Comparison of ENCODE assay signal across 9 mouse cellular contexts in the genomic region with DNA sequence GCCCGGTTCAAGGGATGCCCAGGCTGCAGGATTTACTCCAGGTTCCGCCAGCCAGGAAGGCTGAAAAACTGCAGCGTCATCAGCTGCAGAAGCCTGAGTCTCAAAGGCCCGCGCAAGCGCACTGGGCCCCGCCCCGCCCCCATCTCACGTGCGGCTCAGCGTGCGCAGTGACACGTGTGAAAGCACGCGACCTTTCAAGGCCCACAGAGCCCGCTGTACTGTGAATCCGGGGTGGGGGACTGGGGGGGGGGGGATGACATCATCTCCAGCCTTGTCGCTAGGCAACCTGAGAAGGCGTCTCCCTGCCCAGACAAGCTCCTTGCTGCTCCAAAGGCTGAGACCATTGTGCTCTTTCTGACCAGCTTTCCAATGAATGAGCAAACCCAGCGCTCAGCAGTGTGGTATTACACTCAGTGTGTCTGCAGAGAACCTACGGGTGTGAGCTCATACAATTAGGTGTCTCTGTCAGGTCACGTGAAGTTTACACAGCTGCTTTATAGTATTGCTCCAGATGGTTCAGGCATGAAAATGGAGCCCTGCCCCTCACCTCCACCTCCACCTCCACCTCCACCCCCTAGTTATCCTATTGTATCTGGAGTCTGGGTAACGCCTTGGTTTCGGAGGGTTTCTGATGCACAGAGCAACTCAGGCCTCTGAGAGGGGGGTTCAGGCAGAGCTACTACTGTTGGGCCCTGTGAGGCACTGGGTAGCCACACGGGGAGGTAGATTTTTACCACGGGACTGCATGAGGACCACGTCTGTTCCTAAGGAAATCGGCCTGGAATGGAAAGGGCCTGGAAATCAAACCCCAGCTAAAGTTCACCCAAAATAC. TPM values are rescaled to one million over a fixed set of nuclear protein-coding genes. Genes with fewer than 3 reads are reported as not detected.
A peak's percentile ranks its signal among the peaks of the same experiment; 100 is the strongest.
DNase-seq lines count a peak whose midpoint lies in the region; ATAC-seq and TF ChIP-seq lines count a peak whose summit lies in the region.
"Had no signal": no experiment of that assay in that cellular context is flagged by ENCODE, and none has a peak within 500 bp of the region (broad histone marks: within the 10 kb centered on the region; RNA-seq: fewer than 3 reads in every experiment).

No protein-coding gene starts in this region.

- 9% methylated on average over 27 of the region's 28 CpGs for WGBS in embryonic facial prominence, embryonic 15.5 days
- WGBS in heart, embryonic 10.5 days, result 12% methylated on average over 28 of the region's 28 CpGs
- WGBS in kidney, embryonic 14.5 days, result 8% methylated on average over 28 of the region's 28 CpGs
- 6% methylated on average over 27 of the region's 28 CpGs for WGBS in limb, embryonic 14.5 days
- 2% methylated on average over 28 of the region's 28 CpGs for WGBS in midbrain, embryonic 16.5 days

- H3K9me3 ChIP-seq in embryonic facial prominence, embryonic 15.5 days (replicated peaks), result no peaks in the 10 kb centered on the region
- H3K9me3 ChIP-seq in heart, embryonic 10.5 days, result no peaks in the 10 kb centered on the region
- H3K9me3 ChIP-seq in kidney, embryonic 14.5 days (ENCODE audit: control insufficient read depth, low read length), result no peaks in the 10 kb centered on the region
- no peaks in the 10 kb centered on the region for H3K9me3 ChIP-seq in limb, embryonic 14.5 days (ENCODE audit: control insufficient read depth, low read length)
- H3K9me3 ChIP-seq in midbrain, embryonic 16.5 days (replicated peaks; ENCODE audit: control insufficient read depth, low read length, poor library complexity, severe bottlenecking), result no peaks in the 10 kb centered on the region

- no peak overlapping the region for H3K9ac ChIP-seq in embryonic facial prominence, embryonic 15.5 days
- no peak overlapping the region for H3K9ac ChIP-seq in kidney, embryonic 14.5 days (ENCODE audit: low read depth, low read length)
- no peak overlapping the region for H3K9ac ChIP-seq in limb, embryonic 14.5 days (ENCODE audit: low read depth, low read length, severe bottlenecking)
- peak overlapping the region; percentile 52 for H3K9ac ChIP-seq in midbrain, embryonic 16.5 days (ENCODE audit: low read depth, low read length)

- TF ChIP-seq CTCF in bone marrow macrophage, adult 2 months (IDR thresholded peaks at IDR 0.05; ENCODE audit: low read depth, low read length), result no peak

- no peak for TF ChIP-seq POLR2A in bone marrow macrophage, adult 2 months (IDR thresholded peaks at IDR 0.05; ENCODE audit: borderline replicate concordance, low read depth, low read length)
- TF ChIP-seq POLR2A in limb, embryonic 14.5 days (IDR thresholded peaks at IDR 0.05; ENCODE audit: borderline replicate concordance, extremely low read depth, insufficient read depth, insufficient read length), result no peak

- H3K27ac ChIP-seq in bone marrow macrophage, adult 2 months (ENCODE audit: insufficient read depth, low read depth, low read length), result peak overlapping the region; percentile 50
- H3K27ac ChIP-seq in embryonic facial prominence, embryonic 15.5 days (replicated peaks), result no peak overlapping the region
- peak overlapping the region; percentile 65 for H3K27ac ChIP-seq in heart, embryonic 10.5 days
- H3K27ac ChIP-seq in kidney, embryonic 14.5 days (ENCODE audit: low read depth, low read length), result no peak overlapping the region; the same call in 1 of the 2 replicates
- H3K27ac ChIP-seq in limb, embryonic 14.5 days (replicated peaks; ENCODE audit: low read depth, low read length), result peak overlapping the region; percentile 39
- H3K27ac ChIP-seq in midbrain, embryonic 16.5 days (ENCODE audit: low read length), result peak overlapping the region; percentile 69

- H3K4me2 ChIP-seq in embryonic facial prominence, embryonic 15.5 days (replicated peaks), result peak overlapping the region; percentile 53
- H3K4me2 ChIP-seq in kidney, embryonic 14.5 days (replicated peaks; ENCODE audit: low read depth, low read length), result peak overlapping the region; percentile 45
- H3K4me2 ChIP-seq in limb, embryonic 14.5 days (replicated peaks; ENCODE audit: low read depth, low read length, severe bottlenecking), result peak overlapping the region; percentile 35
- peak overlapping the region; percentile 57 for H3K4me2 ChIP-seq in midbrain, embryonic 16.5 days (ENCODE audit: low read length)

- DNase-seq in 3T3-L1 (ENCODE audit: low read depth, low spot score), result peak; percentile 91
- peak; percentile 97 for DNase-seq in heart, embryonic 10.5 days (ENCODE audit: low spot score)
- DNase-seq in limb, embryonic 14.5 days (ENCODE audit: low spot score), result peak; percentile 89
- DNase-seq in spleen, postnatal 10 days (ENCODE audit: low spot score in 2 of 2), result peak; percentile 44 to 85

- H3K4me1 ChIP-seq in bone marrow macrophage, adult 2 months (ENCODE audit: control insufficient read depth, insufficient read depth, low read length), result peaks cover 41% of the 10 kb centered on the region
- peaks cover 15% of the 10 kb centered on the region for H3K4me1 ChIP-seq in embryonic facial prominence, embryonic 15.5 days
- H3K4me1 ChIP-seq in heart, embryonic 10.5 days, result peaks cover 38% of the 10 kb centered on the region
- H3K4me1 ChIP-seq in kidney, embryonic 14.5 days (ENCODE audit: control insufficient read depth, insufficient read depth, low read length), result peaks cover 12% of the 10 kb centered on the region; the same call in 1 of the 2 replicates
- 0 out of 2 replicates have a peak, but pooled peaks cover 9% of the 10 kb centered on the region for H3K4me1 ChIP-seq in limb, embryonic 14.5 days (ENCODE audit: control insufficient read depth, insufficient read depth, low read length)
- peaks cover 15% of the 10 kb centered on the region for H3K4me1 ChIP-seq in midbrain, embryonic 16.5 days (ENCODE audit: control insufficient read depth, insufficient read depth, low read length)

- H3K36me3 ChIP-seq in embryonic facial prominence, embryonic 15.5 days, result no peaks in the 10 kb centered on the region
- H3K36me3 ChIP-seq in heart, embryonic 10.5 days, result no peaks in the 10 kb centered on the region; the same call in 1 of the 2 replicates
- H3K36me3 ChIP-seq in kidney, embryonic 14.5 days (ENCODE audit: control insufficient read depth, insufficient read depth, low read length), result no peaks in the 10 kb centered on the region
- no peaks in the 10 kb centered on the region for H3K36me3 ChIP-seq in limb, embryonic 14.5 days (ENCODE audit: control insufficient read depth, insufficient read depth, low read length)
- no peaks in the 10 kb centered on the region for H3K36me3 ChIP-seq in midbrain, embryonic 16.5 days (ENCODE audit: control insufficient read depth, insufficient read depth, low read length)
- H3K36me3 ChIP-seq: G1E had no signal

- peak; percentile 85 for ATAC-seq in embryonic facial prominence, embryonic 15.5 days (ENCODE audit: insufficient number of reproducible peaks, low FRiP score, low TSS enrichment, low read depth)
- ATAC-seq in kidney, embryonic 14.5 days (ENCODE audit: low FRiP score, low TSS enrichment), result peak; percentile 96
- peak; percentile 92 for ATAC-seq in limb, embryonic 14.5 days (ENCODE audit: low FRiP score, low read depth)
- peak; percentile 94 for ATAC-seq in midbrain, embryonic 16.5 days

- H3K27me3 ChIP-seq in embryonic facial prominence, embryonic 15.5 days, result no peaks in the 10 kb centered on the region
- H3K27me3 ChIP-seq in heart, embryonic 10.5 days (ENCODE audit: insufficient read depth, poor library complexity, severe bottlenecking), result no peaks in the 10 kb centered on the region; the same call in 1 of the 2 replicates
- H3K27me3 ChIP-seq in kidney, embryonic 14.5 days (ENCODE audit: control insufficient read depth, insufficient read depth, low read length), result no peaks in the 10 kb centered on the region
- H3K27me3 ChIP-seq in limb, embryonic 14.5 days (ENCODE audit: control insufficient read depth, insufficient read depth, low read length), result 0 out of 2 replicates have a peak, but pooled peaks cover 5% of the 10 kb centered on the region
- H3K27me3 ChIP-seq in midbrain, embryonic 16.5 days (ENCODE audit: control insufficient read depth, insufficient read depth, low read depth, low read length), result peaks cover 7% of the 10 kb centered on the region; the same call in 1 of the 2 replicates

- no peak overlapping the region for H3K4me3 ChIP-seq in bone marrow macrophage, adult 2 months (ENCODE audit: insufficient read depth, low read length)
- H3K4me3 ChIP-seq in embryonic facial prominence, embryonic 15.5 days (replicated peaks), result peak overlapping the region; percentile 23
- peak overlapping the region; percentile 39 for H3K4me3 ChIP-seq in heart, embryonic 10.5 days
- peak overlapping the region; percentile 22; the same call in 1 of the 2 replicates for H3K4me3 ChIP-seq in kidney, embryonic 14.5 days (ENCODE audit: low read length)
- H3K4me3 ChIP-seq in limb, embryonic 14.5 days (replicated peaks; ENCODE audit: low read length), result peak overlapping the region; percentile 23; the same call in 1 of the 2 replicates
- peak overlapping the region; percentile 31 for H3K4me3 ChIP-seq in midbrain, embryonic 16.5 days (ENCODE audit: low read depth, low read length)

RNA-seq across cellular contexts. Expression of a gene that starts 9.4 kb away (rescaled TPM):
- 40.5 and 50.0 TPM in 2 replicates for polyA plus RNA-seq in bone marrow macrophage, adult 2 months (2012; ENCODE audit: insufficient read depth, insufficient read length, missing spikeins)
- 3.2 and 4.2 TPM in 2 replicates for polyA plus RNA-seq in embryonic facial prominence, embryonic 15.5 days (2015; fragmentation: Nextera tagmentation; extraction: Ambion mirVana)
- 3.8 and 7.4 TPM in 2 replicates for polyA plus RNA-seq in heart, embryonic 10.5 days (2016; fragmentation: Nextera tagmentation; extraction: Ambion mirVana)
- polyA plus RNA-seq in kidney, embryonic 14.5 days (2014; fragmentation: Nextera tagmentation; extraction: Ambion mirVana), result 0.73 and 1.2 TPM in 2 replicates
- 2.0 and 2.5 TPM in 2 replicates for polyA plus RNA-seq in limb, embryonic 14.5 days (2012; rRNA removed)
- 2.8 and 3.3 TPM in 2 replicates for polyA plus RNA-seq in limb, embryonic 14.5 days (2014; fragmentation: Nextera tagmentation; extraction: Ambion mirVana)
- polyA plus RNA-seq in midbrain, embryonic 16.5 days (2015; fragmentation: Nextera tagmentation; extraction: Ambion mirVana), result 8.9 and 9.7 TPM in 2 replicates
- polyA plus RNA-seq: G1E had no signal

Comparison
In these comparisons a context has a peak if more than half of its experiments do, and no peak if none do; other contexts are left out.
1. H3K27ac ChIP-seq: peak in bone marrow macrophage, adult 2 months (single experiment), heart, embryonic 10.5 days (single experiment), limb, embryonic 14.5 days (single experiment) and midbrain, embryonic 16.5 days (single experiment); none in embryonic facial prominence, embryonic 15.5 days (single experiment) and kidney, embryonic 14.5 days (single experiment).
2. Peak in every context shown above with its lines, with median percentiles within 50 percentile points of each other: DNase-seq, ATAC-seq and H3K4me2 ChIP-seq.